Mouse (Mus musculus): ENCODE data around the gene Uvssa.
A peak's percentile ranks its signal among the peaks of the same experiment; 100 is the strongest.
"Not testable (repeated sequence)": the region's sequence is repeated elsewhere in the genome, so short reads cannot be mapped to it uniquely, and the experiment has no call there.

Gene Uvssa

DNA sequence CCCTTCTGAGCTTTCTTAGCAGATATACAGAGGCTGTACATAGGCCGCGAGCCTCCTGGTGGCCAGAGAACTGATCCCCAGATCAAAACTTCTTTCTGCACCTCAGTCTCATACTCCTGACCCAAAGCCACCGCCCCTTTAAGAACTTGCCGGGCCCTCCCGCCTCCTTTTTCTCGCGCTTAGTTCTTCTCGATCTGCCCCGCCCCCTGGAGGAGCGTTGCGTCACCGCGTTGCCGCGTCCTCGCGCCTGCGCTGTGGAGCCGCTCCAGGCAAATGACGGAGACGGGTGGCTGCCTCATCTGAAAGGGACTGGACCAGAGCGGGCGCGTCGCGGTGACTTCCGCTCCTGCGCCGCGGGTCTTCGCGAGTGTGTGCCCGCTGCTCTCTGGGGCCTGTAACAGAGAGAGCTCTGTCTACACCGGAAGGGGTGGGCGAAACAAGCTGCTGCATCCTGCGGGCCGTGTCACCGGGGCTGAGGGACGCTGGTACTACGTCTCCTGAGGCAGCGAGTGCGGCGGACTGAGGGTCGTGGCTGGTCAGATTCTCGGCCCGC lies at the start of gene Uvssa:
TSS of gene Uvssa (plus strand) at position 248 of the 553 bp plus-strand sequence.
- peak; percentile 97 for DNase-seq (ENCODE audit: low spot score)

DNA sequence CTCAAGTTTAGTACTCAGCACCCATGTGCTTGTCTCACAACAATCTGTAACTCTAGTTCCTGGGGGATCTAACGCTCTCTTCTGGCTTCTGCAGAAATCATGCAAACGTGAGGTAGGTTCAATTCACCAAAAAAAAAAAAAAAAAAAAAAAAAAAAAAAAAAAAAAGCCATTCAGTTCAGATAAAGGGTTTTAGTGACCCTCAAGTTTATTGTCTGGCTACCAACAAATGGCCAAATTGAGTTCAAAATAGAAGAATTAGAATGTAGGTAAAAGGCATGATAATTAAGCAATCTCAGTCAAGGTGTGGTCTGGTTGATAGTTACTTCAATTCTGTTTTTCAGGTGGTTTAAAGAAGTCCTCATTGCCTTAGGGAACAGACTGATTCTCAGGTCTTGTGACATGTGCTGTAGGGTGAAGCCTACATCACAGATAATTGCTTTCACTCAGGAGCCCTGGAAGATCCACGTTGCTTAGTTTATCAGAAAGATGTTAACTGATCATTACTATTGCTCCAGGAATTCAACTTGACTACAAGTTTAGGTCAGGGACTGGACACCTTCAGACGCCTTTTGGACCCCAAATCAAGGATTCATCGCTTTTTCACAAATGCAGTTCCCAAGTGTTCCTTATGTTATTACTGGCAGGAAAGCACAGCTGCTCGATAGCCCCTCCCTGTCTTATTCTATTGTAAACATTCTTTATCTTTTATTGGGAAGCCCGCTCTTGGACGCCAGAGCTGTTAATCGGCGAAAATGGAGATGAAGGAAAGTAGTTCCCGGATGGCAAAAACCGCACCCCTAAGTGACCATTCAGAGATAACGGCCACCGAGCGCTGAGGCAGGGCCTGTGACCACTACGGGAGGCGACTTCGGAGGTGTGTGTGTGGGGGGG lies 43.7 kb upstream of the Uvssa start:
- DNase-seq (ENCODE audit: low spot score): no peak

DNA sequence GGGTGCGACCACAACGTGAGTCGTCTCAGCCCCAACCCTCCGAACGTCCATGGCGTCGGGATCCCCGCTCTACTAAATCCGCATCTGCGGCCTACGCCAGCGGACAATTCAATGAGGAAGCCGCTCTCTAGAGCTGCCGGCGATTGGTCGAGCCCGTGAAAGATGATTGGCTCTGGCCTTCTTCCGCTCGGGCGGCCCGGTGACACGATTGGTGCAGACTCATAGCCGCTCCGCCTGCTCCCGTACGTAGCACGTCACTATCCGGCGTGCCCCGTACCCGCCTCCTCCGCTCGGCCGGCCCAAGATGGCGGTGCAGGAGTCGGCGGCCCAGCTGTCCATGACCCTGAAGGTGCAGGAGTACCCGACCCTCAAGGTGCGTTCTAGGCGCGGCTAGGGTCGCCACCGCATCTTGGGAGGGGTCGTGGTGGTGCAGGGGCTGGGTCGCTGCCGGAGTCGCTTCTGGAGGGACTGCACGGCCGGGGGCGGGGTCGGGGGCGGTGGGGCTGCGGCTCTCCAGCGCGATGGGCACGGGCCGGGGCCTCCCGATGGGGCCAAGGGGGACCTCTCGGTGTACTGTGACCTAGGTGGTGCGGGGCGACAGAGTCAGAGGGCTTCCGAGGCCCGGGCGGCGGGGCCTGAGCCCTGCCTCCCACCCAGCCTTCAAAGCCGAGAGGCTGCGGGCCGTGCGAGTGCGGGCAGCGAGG lies 42.9 kb upstream of the Uvssa start, which contains the start of gene Maea:
TSS of gene Maea (plus strand) at position 237 of the 704 bp plus-strand sequence.
- DNase-seq (ENCODE audit: low spot score): peak; percentile 95

DNA sequence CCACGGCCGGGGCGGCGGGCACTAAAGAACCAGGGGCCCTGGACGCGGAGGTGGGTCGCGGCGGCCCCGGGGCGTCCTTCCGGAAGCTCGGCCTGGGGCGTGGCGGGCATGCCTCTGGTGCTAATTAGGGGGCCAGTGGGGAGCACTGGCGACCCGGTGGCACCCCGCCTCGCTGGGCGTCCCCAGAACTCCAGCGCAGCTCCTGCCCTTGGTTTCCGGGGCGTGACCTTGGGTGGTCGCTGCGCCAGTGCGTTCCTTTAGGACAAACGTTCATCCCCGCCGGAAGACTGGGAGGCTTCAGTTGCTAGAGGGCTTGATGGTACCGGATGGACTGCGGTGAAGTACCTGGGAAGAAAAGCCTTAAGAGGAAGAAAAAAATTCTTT lies 42.4 kb upstream of the Uvssa start:
- DNase-seq (ENCODE audit: low spot score): peak; percentile 5

DNA sequence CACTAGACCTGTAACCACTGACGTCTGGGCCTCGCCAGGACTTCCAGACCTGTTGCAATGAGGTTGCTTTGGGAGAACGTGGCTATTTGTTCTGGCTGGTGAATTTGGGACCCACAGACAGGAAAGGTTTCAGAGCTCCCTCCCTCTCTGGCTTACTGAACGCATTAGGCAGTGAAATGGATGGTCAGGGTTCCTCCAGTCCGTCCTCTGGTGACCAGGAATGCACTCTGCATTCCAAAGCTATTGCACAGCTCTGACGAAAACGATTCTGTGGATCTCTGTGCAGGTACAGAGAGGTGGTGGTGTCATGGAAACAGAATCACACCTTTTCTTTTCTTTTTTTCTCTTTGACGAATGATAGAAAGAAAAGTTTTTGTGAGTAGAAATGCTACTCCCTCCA lies 41.1 kb upstream of the Uvssa start:
- no peak for DNase-seq (ENCODE audit: low spot score)

DNA sequence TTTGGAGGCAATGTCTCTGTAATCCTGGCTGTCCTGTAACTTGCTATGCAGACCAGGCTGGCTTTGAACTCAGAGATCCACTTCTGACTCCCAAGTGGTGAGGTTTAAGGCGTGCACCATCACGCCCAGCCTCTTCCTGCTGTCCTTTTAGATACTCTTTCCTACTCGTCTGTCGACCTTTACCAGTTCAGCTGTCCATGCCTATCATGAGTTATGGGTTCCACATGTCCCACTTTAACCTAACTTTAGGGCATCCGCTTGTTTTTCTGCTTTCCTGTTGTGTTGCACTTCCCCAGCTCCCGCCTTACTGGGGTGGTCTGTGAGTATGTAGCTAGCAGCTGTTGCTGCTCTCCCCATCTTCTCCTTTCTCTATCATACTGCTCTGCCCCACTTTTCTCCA lies 37.2 kb upstream of the Uvssa start:
- no peak for DNase-seq (ENCODE audit: low spot score)

DNA sequence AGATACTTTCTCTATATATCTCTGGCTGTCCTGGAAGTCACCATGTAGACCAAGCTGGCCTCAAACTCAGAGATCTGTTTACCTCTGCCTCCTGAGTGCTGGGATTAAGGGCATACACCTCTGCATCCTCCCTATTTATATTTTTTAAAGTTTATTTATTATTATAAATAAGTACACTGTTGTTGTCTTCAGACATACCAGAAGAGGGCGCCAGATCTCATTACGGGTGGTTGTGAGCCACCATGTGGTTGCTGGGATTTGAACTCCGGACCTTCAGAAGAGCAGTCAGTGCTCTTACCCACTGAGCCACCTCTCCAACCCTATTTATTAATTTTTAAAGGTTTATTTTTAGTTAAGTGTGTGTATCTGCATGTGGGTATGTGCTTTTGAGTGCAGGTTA lies 36.1 kb upstream of the Uvssa start:
- DNase-seq (ENCODE audit: low spot score): not testable (repeated sequence)

DNA sequence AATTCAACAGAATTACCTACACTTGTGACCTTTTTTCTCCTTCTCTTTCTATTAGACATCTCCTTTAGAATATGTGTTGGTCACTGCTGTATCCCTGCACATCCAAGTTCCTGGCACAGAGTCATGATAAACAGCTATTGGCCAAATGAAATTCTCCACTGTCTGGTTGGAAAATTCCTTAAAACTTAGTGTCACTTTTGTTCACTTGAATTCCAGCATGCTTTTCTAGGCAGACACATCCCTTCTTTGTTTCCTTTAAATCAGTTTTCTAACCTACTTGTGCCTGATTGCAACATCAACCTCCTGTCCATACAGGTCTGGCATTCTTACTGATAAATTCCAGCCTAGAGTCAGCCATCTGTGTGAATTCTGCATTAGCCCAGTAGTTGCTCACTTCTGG lies 35.5 kb upstream of the Uvssa start:
- no peak for DNase-seq (ENCODE audit: low spot score)

DNA sequence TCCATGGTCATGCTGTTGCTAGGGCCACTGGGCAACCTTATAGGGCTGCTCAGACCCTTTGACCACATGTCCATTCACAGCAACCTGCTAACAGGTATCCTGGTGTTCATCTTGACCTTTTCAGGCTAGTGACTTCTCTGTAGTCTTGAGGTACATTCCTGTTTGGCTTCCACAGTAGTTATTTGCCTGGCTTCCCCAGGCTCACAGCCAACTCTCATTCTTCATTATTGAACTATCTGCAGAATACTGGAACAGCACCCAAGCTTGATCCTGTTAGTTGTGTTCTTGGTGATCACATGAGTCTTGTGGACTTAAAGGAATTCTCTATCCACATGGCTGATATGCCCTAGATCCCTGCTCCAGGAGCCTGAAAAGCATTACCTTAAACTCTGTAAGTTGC lies 34.8 kb upstream of the Uvssa start:
- DNase-seq (ENCODE audit: low spot score): no peak

DNA sequence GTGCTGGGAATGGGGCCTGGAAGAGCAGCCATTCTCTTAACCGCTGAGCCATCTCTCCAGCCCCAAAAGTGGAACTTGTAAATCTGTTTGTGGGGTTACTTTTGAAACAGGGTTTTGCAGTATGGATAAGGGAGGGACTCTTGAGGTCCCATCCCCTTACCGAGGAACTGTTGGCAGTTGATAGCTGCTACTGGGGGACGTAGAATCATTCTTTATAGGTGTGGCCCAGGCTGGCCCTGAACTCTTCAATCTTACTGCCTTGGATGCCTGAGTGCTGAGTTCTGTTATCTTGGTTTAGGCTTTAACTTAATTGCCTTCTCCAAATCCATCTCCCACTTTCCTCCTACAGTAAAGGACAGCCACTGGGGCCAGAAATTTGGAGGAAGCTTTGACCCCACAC lies 34.3 kb upstream of the Uvssa start:
- no peak for DNase-seq (ENCODE audit: low spot score)

DNA sequence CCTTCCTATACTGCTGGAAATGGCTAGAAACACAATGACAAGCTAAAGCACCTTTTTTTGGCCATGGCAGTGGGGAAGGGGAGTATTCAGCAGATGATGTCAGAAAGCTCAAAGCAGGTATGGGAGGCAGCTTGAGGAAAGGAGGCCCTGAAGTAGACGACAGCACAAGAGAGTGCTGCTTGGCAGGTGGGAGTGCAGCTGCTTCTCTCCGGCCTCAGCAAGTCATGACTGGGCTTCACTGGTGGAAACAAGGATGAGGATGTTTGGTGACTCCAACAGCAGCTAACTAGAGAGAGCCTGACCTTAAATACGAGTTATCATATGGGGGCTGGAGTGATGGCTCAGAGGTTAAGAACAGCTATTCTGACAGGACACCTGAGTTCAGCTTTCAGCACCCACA lies 30.7 kb upstream of the Uvssa start:
- DNase-seq (ENCODE audit: low spot score): no peak

DNA sequence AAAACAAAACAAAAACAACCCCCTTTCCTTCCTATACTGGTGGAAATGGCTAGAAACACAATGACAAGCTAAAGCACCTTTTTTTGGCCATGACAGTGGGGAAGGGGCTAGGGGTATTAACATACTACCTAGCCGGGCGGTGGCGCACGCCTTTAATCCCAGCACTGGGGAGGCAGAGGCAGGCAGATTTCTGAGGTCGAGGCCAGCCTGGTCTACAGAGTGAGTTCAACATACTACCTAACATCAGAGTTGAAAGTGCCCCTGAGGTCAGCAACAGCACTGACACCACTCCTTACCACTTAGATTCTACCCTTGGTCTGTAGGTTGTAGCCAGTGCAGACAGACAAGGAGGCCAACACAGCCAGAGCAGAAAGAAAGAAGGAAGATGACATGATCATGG lies 29.1 kb upstream of the Uvssa start:
- DNase-seq (ENCODE audit: low spot score): no peak

DNA sequence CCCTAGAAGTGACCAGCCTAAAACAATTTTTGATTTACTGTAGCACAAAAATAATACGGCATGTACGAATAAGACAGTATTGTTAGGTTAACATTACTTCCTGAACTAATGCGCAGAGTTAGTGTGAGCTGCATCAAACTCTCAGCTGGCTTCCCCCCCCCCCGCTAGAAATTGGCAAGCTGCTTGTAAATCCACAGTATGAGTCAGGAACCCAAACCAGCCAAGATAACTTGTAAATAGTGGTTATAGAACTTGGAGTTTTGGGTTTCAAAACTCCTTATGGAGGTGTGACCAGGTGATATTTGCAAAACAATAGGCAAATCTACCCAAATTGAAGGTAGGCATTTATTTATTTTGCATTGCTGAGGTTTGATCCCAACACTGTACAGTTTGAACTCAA lies 28.6 kb upstream of the Uvssa start:
- no peak for DNase-seq (ENCODE audit: low spot score)

DNA sequence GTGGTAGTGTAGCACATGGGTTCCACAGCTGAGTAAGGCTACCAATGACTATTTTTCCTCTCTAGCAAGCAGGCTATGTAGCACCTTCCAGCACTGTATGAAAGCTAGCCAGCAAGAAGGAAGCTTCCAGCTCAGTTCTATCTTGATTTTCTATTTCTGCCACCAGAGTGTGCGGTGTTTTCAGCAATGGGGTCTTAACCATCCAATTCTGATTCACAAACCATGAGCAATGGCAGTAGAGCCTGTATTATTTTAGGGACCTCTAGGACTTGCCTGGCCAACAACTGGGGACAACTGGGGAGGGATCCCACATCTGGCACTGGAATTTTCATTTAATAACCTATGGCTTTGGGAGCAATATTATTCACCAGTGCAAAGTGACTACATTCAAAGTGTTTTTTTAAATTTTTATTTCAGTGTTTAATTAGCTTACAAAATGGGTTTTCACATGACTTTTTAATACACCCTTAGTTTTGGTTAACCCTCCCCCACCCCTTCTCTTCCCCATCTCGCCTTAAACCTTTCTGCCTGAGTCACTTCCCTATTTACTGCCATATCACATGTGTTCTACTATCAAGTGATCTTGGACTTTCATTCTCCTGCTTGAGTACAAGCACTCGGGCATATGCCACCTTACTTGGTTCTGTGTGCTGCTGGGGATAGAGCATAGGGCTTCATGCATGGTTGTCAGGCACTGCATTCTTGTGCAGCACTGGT lies 26.6 kb upstream of the Uvssa start:
- DNase-seq (ENCODE audit: low spot score): no peak

DNA sequence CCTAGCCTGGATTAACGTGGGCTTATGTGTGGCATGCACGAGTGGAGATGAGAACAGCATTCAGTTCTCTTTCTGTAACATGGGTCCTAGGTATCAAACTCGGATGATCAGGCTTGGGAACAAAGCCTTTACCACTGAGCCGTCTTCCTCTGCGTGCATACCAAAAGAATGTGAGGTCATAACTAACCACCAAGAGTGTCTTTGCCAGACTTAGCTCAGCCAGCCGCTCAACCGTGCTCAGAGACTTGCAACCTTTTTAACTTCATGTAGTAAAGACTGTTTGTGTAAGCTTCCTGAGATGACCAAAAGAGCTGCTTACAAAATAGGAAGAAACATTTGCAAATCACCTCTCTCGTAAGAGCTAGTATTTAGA lies 26.1 kb upstream of the Uvssa start:
- DNase-seq (ENCODE audit: low spot score): no peak

DNA sequence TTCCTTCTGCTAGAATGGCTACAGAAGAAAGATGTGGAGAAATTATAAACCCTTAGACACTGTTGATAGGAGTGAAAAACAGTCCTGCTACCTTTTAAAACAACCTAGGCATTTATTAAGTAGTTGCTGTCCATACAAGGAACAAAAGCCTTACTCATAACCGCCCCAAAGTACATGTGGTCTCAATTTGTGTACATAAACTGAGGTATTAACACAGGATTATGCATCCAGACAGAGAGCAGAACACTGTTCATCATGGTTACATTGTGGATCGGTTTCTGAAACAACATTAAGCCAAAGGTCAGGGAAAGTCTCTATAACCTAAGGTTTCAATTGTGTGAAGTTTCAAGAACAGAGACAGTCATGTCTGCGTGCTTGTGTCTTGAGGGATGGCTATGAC lies 25.3 kb upstream of the Uvssa start:
- no peak for DNase-seq (ENCODE audit: low spot score)

DNA sequence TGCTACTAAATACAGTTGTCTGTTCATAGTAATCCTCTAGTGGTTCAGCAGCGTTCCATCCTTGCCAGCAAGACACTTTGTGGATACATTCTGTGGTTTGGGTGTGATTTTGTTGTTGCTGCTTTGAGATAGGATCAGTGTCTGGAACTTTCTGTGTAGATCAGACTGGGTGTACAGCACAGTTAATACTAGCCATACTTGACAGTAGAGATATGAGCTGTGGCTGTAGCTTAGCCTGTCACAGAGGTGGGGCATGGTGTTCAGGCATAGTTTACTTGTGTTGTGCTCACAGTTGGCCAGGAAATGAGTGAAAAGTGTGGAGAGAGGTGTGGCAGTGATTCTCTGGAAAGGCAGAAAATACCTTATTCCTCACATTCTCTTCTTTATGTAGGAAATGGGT lies 20.9 kb upstream of the Uvssa start:
- DNase-seq (ENCODE audit: low spot score): no peak

DNA sequence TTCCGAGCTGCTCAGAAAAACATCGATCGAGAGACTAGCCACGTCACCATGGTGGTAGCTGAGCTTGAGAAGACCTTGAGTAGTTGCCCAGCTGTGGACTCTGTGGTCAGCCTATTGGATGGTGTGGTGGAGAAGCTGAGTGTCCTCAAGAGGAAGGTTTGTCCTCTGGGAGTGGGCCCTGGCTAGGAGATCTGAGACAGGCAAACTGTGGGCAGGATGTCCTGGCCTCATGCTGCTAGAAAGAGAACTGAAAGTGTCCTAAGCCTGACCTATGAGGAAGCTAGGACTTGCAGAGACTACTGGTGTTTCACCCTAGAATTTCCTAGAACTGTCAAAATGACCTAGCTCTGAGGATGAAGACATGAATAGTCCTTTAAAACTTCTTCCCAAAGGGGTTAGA lies 19.9 kb upstream of the Uvssa start:
- peak; percentile 29 for DNase-seq (ENCODE audit: low spot score)

DNA sequence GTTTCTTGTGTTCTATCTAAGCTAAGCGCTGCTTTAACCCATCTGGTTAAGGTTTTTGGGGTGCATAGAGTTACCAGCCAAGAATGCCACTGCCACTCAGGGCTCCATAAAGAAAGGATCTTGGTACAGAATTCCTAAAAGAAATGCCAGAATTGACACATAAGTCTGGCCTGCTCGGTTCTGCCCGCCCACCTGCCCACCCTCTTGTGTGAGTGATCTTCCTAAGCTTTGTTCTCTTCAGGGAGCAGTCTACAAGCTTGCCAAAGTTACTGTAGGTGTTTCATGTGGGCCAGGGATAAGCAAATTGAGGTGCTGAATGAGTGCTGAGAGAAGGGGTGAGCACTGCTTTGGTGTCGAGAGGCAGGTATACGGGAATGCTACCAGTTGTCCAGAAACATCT lies 15.1 kb upstream of the Uvssa start:
- no peak for DNase-seq (ENCODE audit: low spot score)

DNA sequence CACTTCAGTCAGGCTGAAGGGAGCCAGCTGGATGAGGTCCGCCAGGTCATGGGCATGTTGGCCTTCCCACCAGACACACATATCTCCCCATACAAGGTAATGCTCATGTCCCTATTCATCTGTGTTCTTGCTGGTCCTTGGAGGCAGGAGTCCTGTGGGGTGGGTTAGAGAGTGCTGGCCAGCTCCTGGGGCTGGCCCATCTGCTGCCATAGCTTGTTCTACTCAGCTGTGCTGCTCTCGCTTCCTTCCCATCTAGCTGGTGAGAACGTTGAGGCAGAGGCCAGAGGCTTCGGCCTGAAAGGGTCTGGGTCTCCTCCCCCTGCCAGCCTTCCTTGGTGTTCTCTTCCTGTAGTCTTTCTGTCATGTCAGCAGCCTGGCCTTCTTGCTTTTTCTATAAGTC lies 9.7 kb upstream of the Uvssa start:
- DNase-seq (ENCODE audit: low spot score): no peak

DNA sequence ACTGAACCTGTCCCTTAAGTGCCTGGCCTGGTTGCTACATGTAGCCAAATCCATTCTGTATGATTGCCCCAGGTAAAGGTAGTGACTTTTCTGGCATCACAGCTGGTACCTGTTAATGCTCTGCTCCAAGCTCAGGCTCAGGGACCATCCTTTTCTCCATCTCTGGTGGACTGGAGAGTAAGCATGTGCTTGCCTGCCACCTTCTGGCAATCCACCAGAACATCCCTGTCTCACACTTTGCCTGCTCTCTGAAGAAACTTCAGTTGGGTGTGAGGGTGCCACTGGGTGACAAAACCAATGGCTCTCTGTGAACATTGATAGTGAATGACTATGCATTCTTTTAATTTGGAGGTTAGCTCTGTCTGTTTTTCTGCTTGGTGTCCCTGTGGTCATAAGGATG lies 7.2 kb upstream of the Uvssa start:
- DNase-seq (ENCODE audit: low spot score): no peak

DNA sequence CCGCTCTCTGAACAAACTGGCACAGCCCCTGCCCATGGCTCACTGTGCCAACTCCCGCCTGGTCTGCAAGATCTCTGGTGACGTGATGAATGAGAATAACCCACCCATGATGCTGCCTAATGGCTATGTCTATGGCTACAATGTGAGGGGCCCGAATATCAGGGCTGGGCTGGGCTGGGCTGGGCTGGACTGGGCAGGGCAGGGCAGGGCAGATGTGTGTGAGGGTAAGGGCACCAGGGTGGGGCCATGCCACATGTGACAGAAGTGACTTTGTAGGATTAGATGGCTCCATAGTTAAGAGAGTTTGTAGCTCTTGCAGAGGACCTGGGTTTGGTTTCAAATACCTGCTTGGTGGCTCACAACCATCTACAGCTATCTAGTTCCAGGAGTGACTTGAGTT lies 6.7 kb upstream of the Uvssa start:
- no peak for DNase-seq (ENCODE audit: low spot score)
